In genomic region chr8:128415730-128416684, GRCm38 (mm10) we compare ENCODE assay signal across 7 mouse cellular contexts. TPM values are rescaled to one million over a fixed set of nuclear protein-coding genes. Genes with fewer than 3 reads are reported as not detected.
A peak's percentile ranks its signal among the peaks of the same experiment; 100 is the strongest.
DNase-seq lines count a peak whose midpoint lies in the region; ATAC-seq and TF ChIP-seq lines count a peak whose summit lies in the region.

No protein-coding gene starts in this region.

- H3K4me3 ChIP-seq in limb, embryonic 14.5 days (replicated peaks; ENCODE audit: low read length) = no peak overlapping the region

- no peak overlapping the region for H3K9ac ChIP-seq in limb, embryonic 14.5 days (ENCODE audit: low read depth, low read length, severe bottlenecking)

- H3K9me3 ChIP-seq in limb, embryonic 14.5 days (ENCODE audit: control insufficient read depth, low read length) = no peaks in the 10 kb centered on the region

- H3K4me2 ChIP-seq in limb, embryonic 14.5 days (replicated peaks; ENCODE audit: low read depth, low read length, severe bottlenecking) = no peak overlapping the region

- no peaks in the 10 kb centered on the region for H3K36me3 ChIP-seq in limb, embryonic 14.5 days (ENCODE audit: control insufficient read depth, insufficient read depth, low read length)

- peak; percentile 70 for DNase-seq in NIH3T3 (ENCODE audit: low read depth)
- peak; percentile 82 for DNase-seq in brain, embryonic 18.5 days (ENCODE audit: low read depth, low spot score)
- peak; percentile 21 for DNase-seq in heart, postnatal 4 days
- DNase-seq in limb, embryonic 14.5 days (ENCODE audit: low spot score) = peak; percentile 31
- DNase-seq in telencephalon, adult 2 months (ENCODE audit: low read depth, low spot score) = peak; percentile 72
- no peak for DNase-seq in natural killer cell, adult 2 months (ENCODE audit: low spot score in 2 of 2)
- no peak for DNase-seq in cerebellum, adult 18-20 months

- H3K27me3 ChIP-seq in limb, embryonic 14.5 days (ENCODE audit: control insufficient read depth, insufficient read depth, low read length) = no peaks in the 10 kb centered on the region

- ATAC-seq in limb, embryonic 14.5 days (ENCODE audit: low FRiP score, low read depth) = peak; percentile 41; the same call in 1 of the 2 replicates

- peaks cover 21% of the 10 kb centered on the region for H3K4me1 ChIP-seq in limb, embryonic 14.5 days (ENCODE audit: control insufficient read depth, insufficient read depth, low read length)

- TF ChIP-seq POLR2A in limb, embryonic 14.5 days (IDR thresholded peaks at IDR 0.05; ENCODE audit: borderline replicate concordance, extremely low read depth, insufficient read depth, insufficient read length) = no peak

- 34% methylated on average over 4 of the region's 4 CpGs for WGBS in limb, embryonic 14.5 days

- no peak overlapping the region for H3K27ac ChIP-seq in limb, embryonic 14.5 days (replicated peaks; ENCODE audit: low read depth, low read length)

RNA-seq across cellular contexts. Expression of gene Nrp1, which starts 57.6 kb away (rescaled TPM):
- total RNA-seq in heart, postnatal 4 days (2021) = 100 to 1,000 TPM; 153 to 156 TPM
- polyA plus RNA-seq in limb, embryonic 14.5 days (2012; rRNA removed) = 33.8 and 34.3 TPM in 2 replicates
- 71.4 and 75.1 TPM in 2 replicates for polyA plus RNA-seq in limb, embryonic 14.5 days (2014; fragmentation: Nextera tagmentation; extraction: Ambion mirVana)

Comparison
In these comparisons a context has a peak if more than half of its experiments do, and no peak if none do; other contexts are left out.
1. DNase-seq: peak in NIH3T3 (single experiment), brain, embryonic 18.5 days (single experiment), heart, postnatal 4 days (single experiment), limb, embryonic 14.5 days (single experiment) and telencephalon, adult 2 months (single experiment); none in natural killer cell, adult 2 months (0 of 2) and cerebellum, adult 18-20 months (0 of 2).